Mouse (Mus musculus) layer of hippocampus, adult 2 months (tissue): ENCODE results near the gene Dhx9. TPM values are rescaled to one million over a fixed set of nuclear protein-coding genes. Genes with fewer than 3 reads are reported as not detected.

ENCODE experiments used
- DNase-seq, 2 experiments: peaks; one replicate each; pipeline ENCODE4 v3.0.0; 2022; ENCODE audit warnings: low spot score in 2 of 2
- H3K27ac ChIP-seq: fragments of 200-600 bp; 2 replicates; pipeline ENCODE4 v1.8.1; 2022
- H3K4me3 ChIP-seq: fragments of 200-600 bp; 2 replicates; pipeline ENCODE4 v1.8.1; 2022; ENCODE audit warnings: mild to moderate bottlenecking
- CTCF ChIP-seq: fragments of 200-600 bp; conservative IDR thresholded peaks from 2 replicates; pipeline ENCODE4 v1.8.1; 2022; ENCODE audit warnings: antibody characterized with exemption, mild to moderate bottlenecking, moderate library complexity
- total RNA-seq, 2 experiments: library from RNA; stranded (reverse); gene quantifications; 2 replicates each; pipeline ENCODE4 v1.2.3; 2021

Dhx9 gene
- total RNA-seq, 2 experiments from 2014 or later = 118 to 120 TPM

DNA sequence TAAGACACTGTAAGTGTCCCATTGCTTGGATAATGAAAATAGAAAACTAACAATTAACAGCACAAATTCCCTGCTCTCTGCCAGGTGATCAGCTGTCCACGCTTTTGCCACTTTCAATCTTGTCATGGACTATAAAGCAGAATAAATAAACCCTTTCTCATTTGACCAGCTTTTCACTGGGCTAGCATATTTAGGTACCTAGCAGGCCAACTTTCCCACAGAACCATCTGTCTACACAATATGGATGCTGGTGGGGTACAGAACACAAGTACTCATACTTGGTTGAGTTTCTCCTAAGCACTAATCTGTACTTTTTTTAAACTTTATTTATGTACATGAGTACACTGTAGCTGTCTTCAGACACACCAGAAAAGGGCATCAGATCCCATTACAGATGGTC lies 8.2 kb downstream of the Dhx9 start:
- DNase-seq = peak in 1 of 2 experiments; percentile 28

DNA sequence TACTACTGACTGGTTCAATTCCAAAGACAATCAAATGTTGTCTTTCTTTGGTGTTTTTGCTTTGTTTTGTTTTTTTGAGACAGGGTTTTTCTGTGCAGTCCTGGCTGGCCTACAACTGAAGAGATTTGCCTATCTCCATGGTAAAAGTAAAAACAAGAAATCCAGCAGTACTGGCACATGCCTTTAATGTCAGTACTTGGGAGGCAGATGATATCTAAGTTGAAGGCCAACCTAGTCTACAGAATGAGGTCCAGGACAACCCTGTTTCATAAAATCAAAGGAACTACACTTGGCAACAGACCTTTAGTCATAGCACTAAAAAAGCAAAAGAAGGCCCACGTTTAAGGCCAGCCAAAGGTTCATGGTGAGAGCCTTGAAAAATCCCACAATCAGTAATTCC lies 25.7 kb downstream of the Dhx9 start:
- no peak for DNase-seq
- TF ChIP-seq CTCF = no peak
- Histone ChIP-seq H3K27ac (no peak overlapping the region), H3K4me3 (no peak overlapping the region)

More for the DNA sequence above, 8.2 kb downstream of the Dhx9 start:
- no peak overlapping the region for H3K27ac ChIP-seq
- H3K4me3 ChIP-seq = no peak overlapping the region
- TF ChIP-seq CTCF = no peak

DNA sequence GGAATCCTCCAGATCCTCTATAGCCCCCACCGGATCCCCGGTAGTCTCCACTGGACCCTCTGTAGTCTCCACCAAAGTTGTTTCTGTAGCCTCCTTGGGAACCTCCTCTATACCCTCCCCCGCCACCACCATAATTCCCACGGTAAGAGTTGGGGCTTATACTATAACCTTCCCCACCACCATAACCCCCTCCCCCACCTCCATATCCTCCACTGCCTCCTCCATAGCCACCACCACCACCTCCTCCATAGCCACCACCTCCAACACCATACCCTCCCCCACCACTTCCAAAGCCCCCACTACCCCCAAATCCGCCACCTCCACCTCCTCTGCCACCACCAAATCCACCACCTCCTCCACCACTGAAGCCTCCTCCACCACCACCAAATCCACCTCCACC lies 31.3 kb downstream of the Dhx9 start:
- no peak for DNase-seq
- Histone ChIP-seq H3K4me3 (no peak overlapping the region), H3K27ac (no peak overlapping the region)
- no peak for TF ChIP-seq CTCF

DNA sequence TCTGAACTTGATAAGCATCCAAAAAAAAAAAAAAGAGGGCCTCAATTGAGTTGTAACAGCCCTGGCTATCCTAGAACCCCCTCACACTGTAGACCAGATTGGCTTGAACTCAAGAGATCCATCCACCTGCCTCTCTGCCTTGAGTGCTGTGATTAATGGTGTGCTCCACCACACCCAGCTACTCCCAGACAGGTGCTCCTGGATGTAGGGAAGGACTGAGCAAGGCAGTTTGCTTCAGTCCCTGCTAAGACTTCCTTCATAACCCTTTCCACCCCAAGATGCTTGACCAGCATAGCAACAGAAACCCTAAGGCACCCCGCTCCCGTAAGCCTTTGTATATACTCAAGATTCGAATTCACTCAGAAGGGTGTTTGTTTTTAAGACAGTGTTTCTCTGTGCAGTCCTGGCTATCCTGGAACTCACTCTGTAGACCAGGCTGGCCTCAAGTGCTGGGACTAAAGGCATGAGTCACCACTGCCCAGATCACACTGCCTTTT lies 34.3 kb downstream of the Dhx9 start:
- Histone ChIP-seq H3K27ac (no peak overlapping the region), H3K4me3 (no peak overlapping the region)
- TF ChIP-seq CTCF = no peak
- no peak for DNase-seq

DNA sequence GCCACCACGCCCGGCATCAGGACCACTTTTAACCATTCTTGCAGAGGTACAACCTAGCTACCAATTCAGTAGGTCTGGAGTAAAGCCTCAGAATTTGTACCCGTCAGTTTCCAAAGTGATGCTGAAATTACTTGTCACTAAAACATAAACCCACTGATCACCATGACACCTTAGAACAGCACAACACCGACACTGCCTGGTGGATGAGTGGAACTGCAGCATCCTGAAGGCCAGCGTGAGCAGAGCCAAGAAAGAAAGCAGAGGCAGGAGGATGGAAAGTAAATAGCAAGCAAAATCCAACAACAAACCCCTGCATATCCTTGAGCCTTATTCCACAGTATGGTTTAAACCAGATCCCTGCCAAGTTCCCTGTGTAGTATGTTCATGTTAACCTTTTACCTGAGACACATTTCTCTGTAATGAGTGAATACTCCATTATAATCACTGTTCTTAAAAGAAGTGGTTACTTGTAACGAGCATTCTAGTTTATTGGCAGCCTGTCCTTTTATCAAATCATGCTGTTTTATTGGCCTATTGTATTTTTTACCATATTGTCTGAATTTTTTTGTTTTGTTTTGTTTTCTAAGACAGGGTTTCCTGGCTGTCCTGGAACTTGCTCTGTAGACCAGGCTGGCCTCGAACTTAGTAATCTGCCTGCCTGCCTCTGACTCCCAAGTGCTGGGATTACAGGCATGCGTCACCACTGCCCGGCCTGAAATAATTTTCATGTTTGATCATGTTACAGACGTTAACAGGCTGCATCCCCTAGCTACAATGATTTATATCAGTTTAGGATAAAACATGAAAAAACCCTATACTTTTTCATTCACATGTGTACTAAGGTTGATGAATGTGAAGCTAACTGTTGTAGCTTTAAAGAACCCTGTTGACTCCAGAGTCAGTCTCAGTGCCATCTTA lies 36.0 kb downstream of the Dhx9 start:
- Histone ChIP-seq H3K4me3 (no peak overlapping the region), H3K27ac (0 out of 2 replicates have a peak overlapping the region, but pooled peaks have one; percentile 5)
- peak; percentile 94 for TF ChIP-seq CTCF
- peak; percentile 32 to 70 for DNase-seq

DNA sequence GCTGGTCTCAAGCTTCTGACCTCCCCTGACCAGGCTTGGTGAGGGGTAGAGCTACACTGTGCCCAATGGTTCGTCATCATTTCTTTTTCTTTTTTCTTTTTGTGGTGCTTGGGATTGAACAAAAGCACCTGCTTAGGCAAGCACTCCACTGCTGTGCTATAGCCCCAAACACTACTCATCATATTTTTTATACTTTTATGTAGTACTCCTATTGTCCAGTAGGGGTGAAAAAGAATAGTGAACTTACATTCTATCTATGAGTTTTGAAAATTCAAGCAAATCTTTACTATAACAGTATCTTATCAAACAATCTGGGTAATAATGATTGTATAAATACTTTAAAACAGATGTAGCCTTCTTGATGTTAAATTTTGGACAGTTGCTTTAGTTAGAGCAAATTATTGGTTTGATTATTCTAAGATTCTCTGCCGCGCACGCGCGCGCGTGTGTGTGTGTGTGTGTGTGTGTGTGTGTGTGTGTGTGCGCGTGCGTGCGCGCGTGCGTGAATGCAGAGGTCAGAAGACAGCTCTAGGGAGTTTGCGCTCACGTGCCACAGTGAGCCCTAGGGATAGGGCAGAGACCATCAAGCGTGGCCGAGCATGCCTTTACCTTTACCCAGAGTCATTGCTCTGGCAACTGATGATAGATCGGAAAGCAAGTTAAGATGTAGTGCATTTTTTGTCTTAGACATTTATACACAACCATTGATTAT lies 41.2 kb downstream of the Dhx9 start:
- Histone ChIP-seq H3K27ac (no peak overlapping the region), H3K4me3 (no peak overlapping the region)
- peak; percentile 65 for TF ChIP-seq CTCF
- DNase-seq = no peak

DNA sequence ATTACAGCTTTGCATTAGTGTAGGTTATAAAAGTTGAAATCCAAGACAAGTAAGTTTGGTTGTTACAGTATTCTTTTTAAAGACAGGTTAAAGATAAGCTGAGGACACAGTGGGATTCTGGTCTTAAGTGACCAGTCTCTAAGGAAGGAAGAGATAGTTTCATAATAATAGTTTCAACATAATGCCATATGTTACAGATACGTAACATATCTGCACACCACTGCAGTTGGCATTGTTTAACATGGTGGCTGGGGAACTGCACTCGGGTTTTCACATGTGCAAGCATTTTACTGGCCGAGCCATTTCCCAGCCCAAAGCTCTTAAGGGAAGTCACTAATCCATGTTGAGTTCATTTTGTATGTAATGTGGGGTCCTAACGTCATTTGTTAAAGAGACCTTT lies 43.8 kb downstream of the Dhx9 start:
- no peak for DNase-seq
- Histone ChIP-seq H3K4me3 (no peak overlapping the region), H3K27ac (no peak overlapping the region)
- TF ChIP-seq CTCF = no peak

DNA sequence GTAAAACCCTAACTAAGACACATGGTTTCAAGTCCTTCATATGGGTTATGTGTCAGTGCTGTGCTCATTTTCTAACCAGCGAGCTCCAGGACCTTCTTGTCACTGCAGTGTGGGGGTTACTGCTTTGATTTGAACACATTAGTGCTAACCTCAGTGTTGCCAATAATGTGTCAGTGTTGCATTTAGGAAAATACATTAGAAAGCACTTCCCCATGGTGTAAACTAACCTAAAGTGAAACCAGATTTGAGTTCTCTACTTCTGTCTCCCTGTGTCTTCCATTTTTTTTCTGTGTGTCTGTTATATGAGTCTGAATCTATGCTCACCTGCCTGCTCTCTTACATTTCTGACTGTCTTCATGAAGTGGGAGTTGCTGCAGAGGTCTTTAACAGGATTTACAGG lies 44.4 kb downstream of the Dhx9 start:
- DNase-seq = no peak
- no peak for TF ChIP-seq CTCF
- Histone ChIP-seq H3K4me3 (no peak overlapping the region), H3K27ac (no peak overlapping the region)

DNA sequence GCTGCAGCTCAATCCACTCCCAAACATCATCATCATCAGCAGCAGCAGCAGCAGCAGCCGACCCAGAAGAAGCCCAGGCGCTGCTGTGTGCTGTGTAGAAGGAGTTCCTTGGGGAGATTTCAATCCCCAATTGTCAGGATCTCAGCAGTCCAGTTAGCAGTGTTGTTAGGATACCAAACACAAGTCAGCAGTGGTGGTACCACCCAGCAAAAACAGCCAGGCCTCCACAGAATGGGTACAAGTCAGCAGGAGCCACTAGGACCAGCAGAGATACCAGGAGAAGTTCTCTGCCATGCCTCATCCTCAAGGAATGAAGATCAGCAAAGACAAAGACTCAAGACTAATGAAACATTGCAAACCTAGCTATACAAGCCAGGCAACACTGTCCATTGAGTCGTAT lies 45.8 kb downstream of the Dhx9 start:
- no peak for DNase-seq
- no peak overlapping the region for H3K27ac ChIP-seq
- H3K4me3 ChIP-seq = no peak overlapping the region
- no peak for TF ChIP-seq CTCF

DNA sequence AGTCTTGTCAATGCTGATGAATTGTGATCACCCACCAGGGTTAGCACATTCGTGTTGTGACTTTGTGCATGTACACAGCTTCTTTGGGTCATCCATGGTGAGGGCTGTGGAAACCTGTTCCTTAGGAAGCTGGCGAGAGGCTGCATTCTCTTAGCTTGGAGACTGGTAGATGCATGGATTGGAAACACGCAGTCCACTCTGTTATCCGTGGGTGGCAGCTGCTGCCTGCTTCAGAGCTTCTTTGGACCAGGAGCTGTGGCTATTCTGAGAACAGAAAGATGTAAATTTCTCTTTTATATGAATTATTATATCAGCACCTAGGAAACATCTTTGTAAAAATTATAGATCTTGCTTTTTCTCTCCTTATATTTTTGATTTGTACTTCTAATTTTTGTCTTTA lies 46.7 kb downstream of the Dhx9 start:
- Histone ChIP-seq H3K27ac (no peak overlapping the region), H3K4me3 (no peak overlapping the region)
- DNase-seq = no peak
- no peak for TF ChIP-seq CTCF

DNA sequence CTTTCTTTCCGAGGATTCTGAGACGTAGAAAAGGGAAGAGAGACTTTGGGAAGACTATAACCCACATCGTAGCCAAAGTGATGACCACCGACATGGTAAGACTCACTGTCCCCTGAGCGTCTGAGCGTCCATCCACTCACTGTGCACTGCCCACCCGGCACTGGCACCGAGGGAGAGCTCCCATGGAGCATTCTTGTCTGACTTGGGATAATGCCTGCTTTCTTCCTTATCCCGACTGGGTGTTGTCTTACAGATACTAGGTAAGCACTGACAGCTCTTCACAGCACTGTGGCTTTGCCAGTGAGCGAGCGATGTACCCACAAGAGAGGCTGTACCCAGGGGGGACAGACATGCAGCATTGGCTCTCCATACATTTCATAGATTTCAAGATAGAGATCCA lies 49.9 kb downstream of the Dhx9 start:
- Histone ChIP-seq H3K27ac (no peak overlapping the region), H3K4me3 (no peak overlapping the region)
- DNase-seq = no peak
- TF ChIP-seq CTCF = no peak

DNA sequence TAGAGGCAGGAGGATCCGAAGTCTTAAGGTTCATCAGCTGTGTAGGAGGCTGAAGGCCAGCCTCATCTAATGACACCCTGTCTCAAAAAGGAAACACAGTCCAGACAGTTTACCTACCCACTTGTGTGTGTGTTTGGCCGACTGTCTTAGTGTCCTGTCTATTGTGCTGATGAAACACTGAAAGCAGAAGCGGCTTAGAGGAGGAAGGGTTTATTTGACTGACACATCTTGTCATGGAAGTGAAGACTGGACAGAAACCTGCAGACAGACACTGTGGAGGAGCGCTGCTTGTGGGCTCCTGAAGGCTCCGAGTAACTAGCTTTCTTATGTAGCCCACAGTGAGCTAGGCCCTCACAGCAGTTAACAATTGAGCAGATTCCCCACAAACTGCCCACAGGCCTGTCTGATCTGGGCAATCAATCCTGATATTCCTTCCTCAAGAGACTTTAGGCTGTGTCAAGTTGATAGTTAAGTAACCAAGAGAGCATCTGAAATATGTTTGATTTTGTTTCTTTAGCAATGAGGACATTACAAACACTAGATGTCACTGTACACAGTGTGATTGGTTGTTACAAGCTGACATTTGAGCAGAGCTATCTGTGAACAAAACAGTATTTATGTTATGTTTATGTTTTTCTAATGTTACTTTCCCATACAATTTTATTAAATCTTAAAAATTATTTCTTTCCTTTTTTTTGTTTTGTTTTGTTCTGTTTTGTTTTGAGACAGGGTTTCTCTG lies 53.4 kb downstream of the Dhx9 start:
- H3K4me3 ChIP-seq = no peak overlapping the region
- H3K27ac ChIP-seq = no peak overlapping the region
- DNase-seq = no peak
- peak; percentile 56 for TF ChIP-seq CTCF

DNA sequence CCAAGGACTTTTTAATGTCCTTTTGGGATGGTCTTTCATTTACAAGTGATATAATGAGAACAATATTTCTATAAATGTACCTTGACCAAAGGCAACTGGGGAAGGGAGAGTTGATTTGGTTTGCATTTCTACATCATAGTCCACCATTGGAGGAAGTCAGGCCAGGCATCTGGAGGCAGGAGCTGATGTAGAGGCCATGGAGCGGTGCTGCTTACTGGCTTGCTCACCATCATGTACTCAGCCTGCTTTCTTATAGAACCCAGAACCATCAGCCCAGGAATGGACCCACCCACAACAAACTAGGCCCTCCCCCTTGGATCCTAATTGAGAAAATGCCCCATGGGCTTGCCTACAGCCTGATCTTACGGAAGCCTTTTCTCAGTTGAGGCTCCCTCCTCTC lies 55.1 kb downstream of the Dhx9 start:
- DNase-seq = no peak
- H3K27ac ChIP-seq = no peak overlapping the region
- no peak overlapping the region for H3K4me3 ChIP-seq
- no peak for TF ChIP-seq CTCF
